Mouse (Mus musculus) lung, embryonic 15.5 days (tissue): ENCODE data around the gene Zbtb2. TPM values are rescaled to one million over a fixed set of nuclear protein-coding genes. Genes with fewer than 3 reads are reported as not detected.
A peak's percentile ranks its signal among the peaks of the same experiment; 100 is the strongest.

ENCODE experiments used
- ATAC-seq: fragments of 200-750 bp; cut with Nextera tagmentation; 2 replicates; pipeline ENCODE4 v1.8.0; 2017; ENCODE audit warnings: moderate number of reproducible peaks, borderline replicate concordance; ENCODE audit not compliant: low FRiP score, low TSS enrichment; ENCODE audit errors: extremely low read depth
- H3K27ac ChIP-seq: fragments of 300-500 bp; sonication (generic); 2 replicates; pipeline ENCODE4 v1.5.1; 2015; ENCODE audit warnings: moderate library complexity, mild to moderate bottlenecking, inconsistent platforms
- H3K27me3 ChIP-seq: fragments of 300-500 bp; sonication (generic); 2 replicates; pipeline ENCODE4 v1.6.1; 2015; ENCODE audit warnings: inconsistent platforms
- H3K36me3 ChIP-seq: fragments of 300-500 bp; sonication (generic); 2 replicates; pipeline ENCODE4 v1.6.1; 2015; ENCODE audit warnings: inconsistent platforms
- H3K4me1 ChIP-seq: fragments of 300-500 bp; sonication (generic); 2 replicates; pipeline ENCODE4 v1.6.1; 2015; ENCODE audit warnings: inconsistent platforms
- H3K4me2 ChIP-seq: fragments of 300-500 bp; sonication (generic); 2 replicates; pipeline ENCODE4 v1.6.1; 2015; ENCODE audit warnings: inconsistent platforms, mild to moderate bottlenecking, moderate library complexity
- H3K4me3 ChIP-seq: fragments of 300-500 bp; sonication (generic); 2 replicates; pipeline ENCODE4 v1.5.1; 2015; ENCODE audit warnings: mild to moderate bottlenecking, inconsistent platforms
- H3K9ac ChIP-seq: fragments of 300-500 bp; sonication (generic); 2 replicates; pipeline ENCODE4 v1.6.1; 2015; ENCODE audit warnings: inconsistent platforms
- H3K9me3 ChIP-seq: fragments of 300-500 bp; sonication (generic); 2 replicates; pipeline ENCODE4 v1.6.1; 2016; ENCODE audit warnings: inconsistent platforms
- WGBS: fragments of 180-500 bp; shearing (Covaris S2); methylation state at CpG from one replicate; pipeline ENCODE4 v1.1.7; 2015; 5-methylcytosine and 5-hydroxymethylcytosine counted together
- polyA plus RNA-seq: library from polyadenylated mRNA; unstranded; fragments of >200 nt; fragmentation: Nextera tagmentation; extraction: Ambion mirVana; gene quantifications from 2 replicates; pipeline ENCODE4 v1.2.1, GENCODE M21; 2015

Gene Zbtb2
- polyA plus RNA-seq, 1 experiment from 2014 or later: 15.5 TPM

- Histone ChIP-seq H3K4me2 (no peak overlapping the region), H3K9ac (no peak overlapping the region), H3K27ac (no peak overlapping the region), H3K4me1 (peaks cover 16% of the 10 kb centered on the region; the same call in 1 of the 2 replicates), H3K9me3 (no peaks in the 10 kb centered on the region), H3K27me3 (no peaks in the 10 kb centered on the region), H3K4me3 (no peak overlapping the region), H3K36me3 (no peaks in the 10 kb centered on the region)
- no peak; the same call in 1 of the 2 replicates for ATAC-seq
- 78% methylated on average over 5 of the region's 5 CpGs for WGBS
Measured at GRCm38 (mm10) chr10:4380748-4381147, 7.2 kb downstream of the Zbtb2 start.

GRCm38 (mm10) chr10:4376931-4377330 is 11.0 kb downstream of the Zbtb2 start:
- Histone ChIP-seq H3K4me3 (no peak overlapping the region), H3K27ac (0 out of 2 replicates have a peak overlapping the region, but pooled peaks have one; percentile 42), H3K4me1 (peaks cover 11% of the 10 kb centered on the region; the same call in 1 of the 2 replicates), H3K36me3 (peaks cover 9% of the 10 kb centered on the region; the same call in 1 of the 2 replicates), H3K9me3 (no peaks in the 10 kb centered on the region), H3K4me2 (no peak overlapping the region), H3K27me3 (no peaks in the 10 kb centered on the region), H3K9ac (no peak overlapping the region)
- no peak for ATAC-seq
- WGBS: 70% methylated on average over 7 of the region's 7 CpGs

- H3K4me1 ChIP-seq: peaks cover 11% of the 10 kb centered on the region; the same call in 1 of the 2 replicates
- H3K4me2 ChIP-seq: no peak overlapping the region
- no peaks in the 10 kb centered on the region for H3K27me3 ChIP-seq
- H3K4me3 ChIP-seq: no peak overlapping the region
- H3K9me3 ChIP-seq: no peaks in the 10 kb centered on the region
- peaks cover 10% of the 10 kb centered on the region for H3K36me3 ChIP-seq
- H3K27ac ChIP-seq: peak overlapping the region; percentile 42; the same call in 1 of the 2 replicates
- peak; percentile 55; the same call in 1 of the 2 replicates for ATAC-seq
- H3K9ac ChIP-seq: no peak overlapping the region
- WGBS: 40% methylated on average over 7 of the region's 7 CpGs
Measured at GRCm38 (mm10) chr10:4376461-4376860, 11.4 kb downstream of the Zbtb2 start.

GRCm38 (mm10) chr10:4375267-4375666 is 12.6 kb downstream of the Zbtb2 start:
- no peak overlapping the region for H3K4me2 ChIP-seq

GRCm38 (mm10) chr10:4374734-4375133 is 13.2 kb downstream of the Zbtb2 start:
- no peaks in the 10 kb centered on the region for H3K27me3 ChIP-seq
- WGBS: 79% methylated on average over 4 of the region's 4 CpGs
- H3K4me1 ChIP-seq: peaks cover 11% of the 10 kb centered on the region; the same call in 1 of the 2 replicates
- H3K4me3 ChIP-seq: no peak overlapping the region
- ATAC-seq: no peak
- no peak overlapping the region for H3K4me2 ChIP-seq
- no peaks in the 10 kb centered on the region for H3K9me3 ChIP-seq
- no peak overlapping the region for H3K27ac ChIP-seq
- H3K36me3 ChIP-seq: peaks cover 14% of the 10 kb centered on the region
- no peak overlapping the region for H3K9ac ChIP-seq

More at GRCm38 (mm10) chr10:4375267-4375666, 12.6 kb downstream of the Zbtb2 start:
- H3K9me3 ChIP-seq: no peaks in the 10 kb centered on the region
- H3K27me3 ChIP-seq: no peaks in the 10 kb centered on the region
- peaks cover 14% of the 10 kb centered on the region for H3K36me3 ChIP-seq
- no peak overlapping the region for H3K27ac ChIP-seq
- peaks cover 11% of the 10 kb centered on the region; the same call in 1 of the 2 replicates for H3K4me1 ChIP-seq
- ATAC-seq: no peak
- no peak overlapping the region for H3K4me3 ChIP-seq
- no peak overlapping the region for H3K9ac ChIP-seq
- WGBS: 76% methylated on average over 7 of the region's 7 CpGs

GRCm38 (mm10) chr10:4374239-4374638 is 13.7 kb downstream of the Zbtb2 start:
- no peaks in the 10 kb centered on the region for H3K9me3 ChIP-seq
- H3K27ac ChIP-seq: no peak overlapping the region
- H3K4me3 ChIP-seq: no peak overlapping the region
- peaks cover 14% of the 10 kb centered on the region for H3K36me3 ChIP-seq
- no peak for ATAC-seq
- no peaks in the 10 kb centered on the region for H3K27me3 ChIP-seq
- H3K4me1 ChIP-seq: peaks cover 11% of the 10 kb centered on the region; the same call in 1 of the 2 replicates
- no peak overlapping the region for H3K9ac ChIP-seq
- no peak overlapping the region for H3K4me2 ChIP-seq
- WGBS: 89% methylated on average over 7 of the region's 7 CpGs

- WGBS: 91% methylated on average over 4 of the region's 4 CpGs
- H3K4me2 ChIP-seq: no peak overlapping the region
- H3K27me3 ChIP-seq: no peaks in the 10 kb centered on the region
- no peaks in the 10 kb centered on the region for H3K9me3 ChIP-seq
- no peak overlapping the region for H3K9ac ChIP-seq
- ATAC-seq: no peak
- H3K4me3 ChIP-seq: no peak overlapping the region
- peaks cover 20% of the 10 kb centered on the region for H3K36me3 ChIP-seq
- no peak overlapping the region for H3K27ac ChIP-seq
- peaks cover 11% of the 10 kb centered on the region; the same call in 1 of the 2 replicates for H3K4me1 ChIP-seq
Measured at GRCm38 (mm10) chr10:4373558-4373957, 14.3 kb downstream of the Zbtb2 start.

GRCm38 (mm10) chr10:4372011-4372410 is 15.9 kb downstream of the Zbtb2 start:
- ATAC-seq: no peak
- Histone ChIP-seq H3K4me2 (no peak overlapping the region), H3K4me3 (no peak overlapping the region), H3K4me1 (peaks cover 10% of the 10 kb centered on the region; the same call in 1 of the 2 replicates), H3K27ac (no peak overlapping the region), H3K9ac (no peak overlapping the region), H3K36me3 (peaks cover 33% of the 10 kb centered on the region), H3K27me3 (no peaks in the 10 kb centered on the region), H3K9me3 (no peaks in the 10 kb centered on the region)
- WGBS: 49% methylated on average over 5 of the region's 5 CpGs

GRCm38 (mm10) chr10:4370105-4370504 is 17.8 kb downstream of the Zbtb2 start:
- Histone ChIP-seq H3K4me3 (no peak overlapping the region), H3K27me3 (no peaks in the 10 kb centered on the region), H3K4me1 (no peaks in the 10 kb centered on the region), H3K9ac (no peak overlapping the region), H3K9me3 (no peaks in the 10 kb centered on the region), H3K27ac (no peak overlapping the region), H3K4me2 (no peak overlapping the region), H3K36me3 (peaks cover 38% of the 10 kb centered on the region)
- 89% methylated on average over 11 of the region's 11 CpGs for WGBS
- ATAC-seq: no peak

GRCm38 (mm10) chr10:4364618-4365017 is 23.3 kb downstream of the Zbtb2 start:
- ATAC-seq: no peak
- Histone ChIP-seq H3K9me3 (peaks cover 5% of the 10 kb centered on the region; the same call in 1 of the 2 replicates), H3K4me3 (no peak overlapping the region), H3K4me2 (no peak overlapping the region), H3K4me1 (no peaks in the 10 kb centered on the region), H3K36me3 (peaks cover 30% of the 10 kb centered on the region), H3K27me3 (no peaks in the 10 kb centered on the region), H3K9ac (no peak overlapping the region), H3K27ac (no peak overlapping the region)
- 79% methylated on average over 3 of the region's 3 CpGs for whole genome bisulfite sequencing

- Histone ChIP-seq H3K9ac (no peak overlapping the region), H3K9me3 (no peaks in the 10 kb centered on the region), H3K27me3 (no peaks in the 10 kb centered on the region), H3K4me2 (no peak overlapping the region), H3K4me3 (no peak overlapping the region), H3K36me3 (peaks cover 53% of the 10 kb centered on the region), H3K4me1 (no peaks in the 10 kb centered on the region), H3K27ac (no peak overlapping the region)
- no peak for ATAC-seq
- WGBS: 80% methylated on average over 10 of the region's 10 CpGs
Measured at GRCm38 (mm10) chr10:4357435-4357834, 30.5 kb downstream of the Zbtb2 start.

- Histone ChIP-seq H3K27ac (no peak overlapping the region), H3K4me1 (no peaks in the 10 kb centered on the region)
- 56% methylated on average over 5 of the region's 5 CpGs for WGBS
Measured at GRCm38 (mm10) chr10:4356640-4357039, 31.3 kb downstream of the Zbtb2 start.

More at GRCm38 (mm10) chr10:4356640-4357039, 31.3 kb downstream of the Zbtb2 start:
- ATAC-seq: no peak
- Histone ChIP-seq H3K4me3 (no peak overlapping the region), H3K4me2 (no peak overlapping the region), H3K9me3 (no peaks in the 10 kb centered on the region), H3K36me3 (peaks cover 53% of the 10 kb centered on the region), H3K9ac (no peak overlapping the region), H3K27me3 (no peaks in the 10 kb centered on the region)
